Mouse (Mus musculus) midbrain, postnatal 0 days (tissue): ENCODE measurements at regions not wholly inside any gene's neighbourhood (a gene's known extent, or its start where the extent isn't known, plus 50 kb on each side); places are given as distances from the start of the nearest gene placed in this dataset.

Experiments
- ATAC-seq: fragments of 200-750 bp; cut with Nextera tagmentation; 2 replicates; pipeline ENCODE4 v1.8.0; 2017; ENCODE audit warnings: moderate number of reproducible peaks, mild to moderate bottlenecking, moderate TSS enrichment, moderate library complexity; ENCODE audit not compliant: low FRiP score
- DNase-seq: peaks from one replicate; pipeline ENCODE4 v3.0.0-alpha.2; 2015; ENCODE audit warnings: low spot score
- H3K27ac ChIP-seq: fragments of 300-500 bp; sonication (generic); 2 replicates; pipeline ENCODE4 v1.5.1; 2014; ENCODE audit warnings: low read depth, mild to moderate bottlenecking, low read length, mixed read lengths
- H3K27me3 ChIP-seq: fragments of 300-500 bp; sonication (generic); 2 replicates; pipeline ENCODE4 v1.6.1; 2014; ENCODE audit warnings: low read length, control low read depth, mixed read lengths; ENCODE audit not compliant: insufficient read depth
- H3K36me3 ChIP-seq: fragments of 300-500 bp; sonication (generic); 2 replicates; pipeline ENCODE4 v1.6.1; 2014; ENCODE audit warnings: low read length, control low read depth, mixed read lengths; ENCODE audit not compliant: insufficient read depth
- H3K4me1 ChIP-seq: fragments of 300-500 bp; sonication (generic); 2 replicates; pipeline ENCODE4 v1.6.1; 2014; ENCODE audit warnings: mild to moderate bottlenecking, control low read depth, antibody characterized with exemption, low read length, mixed read lengths; ENCODE audit not compliant: insufficient read depth
- H3K4me2 ChIP-seq: fragments of 300-500 bp; sonication (generic); 2 replicates; pipeline ENCODE4 v1.6.1; 2014; ENCODE audit warnings: low read depth, mild to moderate bottlenecking, low read length, mixed read lengths; ENCODE audit not compliant: poor library complexity, severe bottlenecking
- H3K4me3 ChIP-seq: fragments of 300-500 bp; sonication (generic); 2 replicates; pipeline ENCODE4 v1.5.1; 2014; ENCODE audit warnings: low read depth, mild to moderate bottlenecking, low read length, moderate library complexity
- H3K9ac ChIP-seq: fragments of 300-500 bp; sonication (generic); replicated peaks from 2 replicates; pipeline ENCODE4 v1.6.1; 2014; ENCODE audit warnings: mild to moderate bottlenecking, low read length, moderate library complexity, mixed read lengths; ENCODE audit not compliant: poor library complexity, severe bottlenecking
- H3K9me3 ChIP-seq: fragments of 300-500 bp; sonication (generic); 2 replicates; pipeline ENCODE4 v1.6.1; 2016; ENCODE audit warnings: low read length, control low read depth
- CTCF ChIP-seq: IDR thresholded peaks from 2 replicates; pipeline ENCODE4 v1.5.1; 2016; ENCODE audit warnings: antibody characterized with exemption, mild to moderate bottlenecking
- WGBS: fragments of 180-500 bp; shearing (Covaris S2); extraction: QIAGEN DNeasy Blood & Tissue Kit; methylation state at CpG from one replicate; pipeline ENCODE4 v1.1.7; 2014; 5-methylcytosine and 5-hydroxymethylcytosine counted together

GRCm38 (mm10) chr12:50191733-50192612, 456.9 kb downstream of the Prkd1 start:
- Histone ChIP-seq H3K4me1 (no peaks in the 10 kb centered on the region), H3K27me3 (no peaks in the 10 kb centered on the region), H3K4me2 (no peak overlapping the region), H3K4me3 (no peak overlapping the region), H3K36me3 (no peaks in the 10 kb centered on the region), H3K9me3 (no peaks in the 10 kb centered on the region), H3K27ac (no peak overlapping the region), H3K9ac (no peak overlapping the region)
- DNase-seq (no peak), ATAC-seq (no peak)
- WGBS, result 66% methylated on average over 11 of the region's 11 CpGs
- no peak for TF ChIP-seq CTCF

- DNase-seq (no peak), ATAC-seq (no peak)
- Histone ChIP-seq H3K4me3 (no peak overlapping the region), H3K27ac (no peak overlapping the region), H3K27me3 (no peaks in the 10 kb centered on the region), H3K36me3 (no peaks in the 10 kb centered on the region), H3K4me1 (no peaks in the 10 kb centered on the region), H3K4me2 (no peak overlapping the region), H3K9ac (no peak overlapping the region), H3K9me3 (no peaks in the 10 kb centered on the region)
- TF ChIP-seq CTCF, result no peak
- 75% methylated on average over 3 of the region's 3 CpGs for WGBS
Observed at GRCm38 (mm10) chr12:50193501-50193900, 455.4 kb downstream of the Prkd1 start.

- no peaks in the 10 kb centered on the region for H3K36me3 ChIP-seq
- no peak for DNase-seq
- H3K4me2 ChIP-seq, result no peak overlapping the region
- H3K9ac ChIP-seq, result no peak overlapping the region
- H3K4me3 ChIP-seq, result no peak overlapping the region
- H3K27me3 ChIP-seq, result no peaks in the 10 kb centered on the region
- ATAC-seq, result no peak
- no peak for TF ChIP-seq CTCF
- H3K9me3 ChIP-seq, result no peaks in the 10 kb centered on the region
- H3K27ac ChIP-seq, result no peak overlapping the region
- H3K4me1 ChIP-seq, result no peaks in the 10 kb centered on the region
Observed at GRCm38 (mm10) chr12:50194714-50195113, 454.2 kb downstream of the Prkd1 start.

DNA sequence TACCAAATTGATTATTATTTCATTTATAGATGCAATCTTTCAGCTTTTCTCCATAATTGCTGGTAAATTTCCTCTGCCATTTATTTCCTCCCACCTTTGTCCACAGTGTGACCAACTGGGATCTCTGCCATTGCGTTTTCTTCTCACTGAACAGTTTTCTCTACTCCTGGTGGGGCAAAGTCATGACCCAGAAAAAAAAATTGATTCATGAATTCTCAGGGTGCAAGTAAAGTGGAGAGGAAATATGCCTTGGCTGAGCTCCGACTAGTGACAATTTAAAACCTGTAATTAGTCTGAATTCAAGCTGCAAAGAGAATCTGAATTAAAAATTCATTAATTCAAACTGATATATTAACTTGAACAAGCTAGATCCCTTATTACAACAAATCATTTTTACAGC, 452.6 kb downstream of the Prkd1 start:
- H3K27me3 ChIP-seq, result no peaks in the 10 kb centered on the region
- H3K4me3 ChIP-seq, result no peak overlapping the region
- no peak overlapping the region for H3K4me2 ChIP-seq
- no peak for DNase-seq
- H3K9me3 ChIP-seq, result no peaks in the 10 kb centered on the region
- WGBS, result 70% methylated on average over 2 of the region's 2 CpGs
- no peak for TF ChIP-seq CTCF
- H3K27ac ChIP-seq, result no peak overlapping the region
- no peaks in the 10 kb centered on the region for H3K36me3 ChIP-seq
- ATAC-seq, result no peak
- H3K4me1 ChIP-seq, result no peaks in the 10 kb centered on the region
- H3K9ac ChIP-seq, result no peak overlapping the region

DNA sequence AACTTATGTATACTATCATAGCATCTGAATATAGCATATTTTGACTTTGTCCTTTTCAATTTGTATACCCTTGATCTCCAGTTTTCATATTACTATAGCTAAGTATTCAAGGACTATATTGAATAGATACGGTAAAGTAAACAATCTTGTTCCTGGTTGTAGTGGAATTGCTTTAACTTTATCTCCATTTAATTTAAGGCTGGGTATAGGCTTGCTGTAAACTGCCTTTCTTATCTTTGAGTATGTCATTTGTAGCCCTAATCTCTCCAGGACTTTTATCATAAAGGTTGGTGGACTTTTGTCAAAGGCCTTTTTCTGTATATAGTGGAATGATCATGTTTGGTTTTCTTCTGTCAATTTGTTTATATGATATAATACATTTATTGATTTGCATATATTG, 407.8 kb downstream of the Prkd1 start:
- no peak for ATAC-seq
- Histone ChIP-seq H3K4me1 (no peaks in the 10 kb centered on the region), H3K27me3 (no peaks in the 10 kb centered on the region), H3K27ac (no peak overlapping the region), H3K4me3 (no peak overlapping the region), H3K4me2 (no peak overlapping the region), H3K9ac (no peak overlapping the region), H3K36me3 (no peaks in the 10 kb centered on the region), H3K9me3 (no peaks in the 10 kb centered on the region)
- WGBS, result 91% methylated on average over 1 of the region's 1 CpGs
- TF ChIP-seq CTCF, result no peak
- no peak for DNase-seq

GRCm38 (mm10) chr12:50258901-50259300, 390.0 kb downstream of the Prkd1 start:
- H3K4me1 ChIP-seq, result no peaks in the 10 kb centered on the region
- TF ChIP-seq CTCF, result no peak
- H3K36me3 ChIP-seq, result no peaks in the 10 kb centered on the region
- no peak overlapping the region for H3K4me3 ChIP-seq
- DNase-seq (no peak), ATAC-seq (no peak)
- H3K9ac ChIP-seq, result no peak overlapping the region
- H3K27me3 ChIP-seq, result no peaks in the 10 kb centered on the region
- WGBS, result 78% methylated on average over 4 of the region's 4 CpGs
- H3K27ac ChIP-seq, result no peak overlapping the region
- no peaks in the 10 kb centered on the region for H3K9me3 ChIP-seq
- H3K4me2 ChIP-seq, result no peak overlapping the region
